Mouse (Mus musculus) NIH3T3 (cell line): ENCODE results near the gene Rec114.

Experiments
- DNase-seq: peaks from one replicate; pipeline ENCODE4 v3.0.0-alpha.2; 2012; ENCODE audit warnings: low read depth

The Rec114 gene

GRCm38 (mm10) chr9:58743702-58744248, at the start of gene Rec114:
Gene Rec114 (minus strand): TSS chr9:58743964.
- no peak for DNase-seq

GRCm38 (mm10) chr9:58789476-58789875, 45.7 kb upstream of the Rec114 start:
- DNase-seq: no peak

- no peak for DNase-seq
Observed at GRCm38 (mm10) chr9:58775363-58775762, 31.6 kb upstream of the Rec114 start.

- no peak for DNase-seq
Observed at GRCm38 (mm10) chr9:58774761-58775160, 31.0 kb upstream of the Rec114 start.

GRCm38 (mm10) chr9:58769943-58770342, 26.2 kb upstream of the Rec114 start:
- no peak for DNase-seq

- DNase-seq: no peak
Observed at GRCm38 (mm10) chr9:58766959-58767955, 23.5 kb upstream of the Rec114 start.

GRCm38 (mm10) chr9:58764354-58764753, 20.6 kb upstream of the Rec114 start:
- no peak for DNase-seq

GRCm38 (mm10) chr9:58763114-58763513, 19.4 kb upstream of the Rec114 start:
- DNase-seq: no peak

GRCm38 (mm10) chr9:58762086-58762485, 18.3 kb upstream of the Rec114 start:
- DNase-seq: no peak

GRCm38 (mm10) chr9:58758754-58759153, 15.0 kb upstream of the Rec114 start:
- DNase-seq: no peak

- DNase-seq: no peak
Observed at GRCm38 (mm10) chr9:58756371-58757132, 12.8 kb upstream of the Rec114 start.

- no peak for DNase-seq
Observed at GRCm38 (mm10) chr9:58753606-58754005, 9.8 kb upstream of the Rec114 start.

GRCm38 (mm10) chr9:58748142-58748541, 4.4 kb upstream of the Rec114 start:
- DNase-seq: no peak

- DNase-seq: no peak
Observed at GRCm38 (mm10) chr9:58747328-58747755, 3.6 kb upstream of the Rec114 start.

- DNase-seq: no peak
Observed at GRCm38 (mm10) chr9:58742692-58743091, 1.1 kb downstream of the Rec114 start.

GRCm38 (mm10) chr9:58741369-58741768, 2.4 kb downstream of the Rec114 start:
- DNase-seq: no peak

- DNase-seq: peak; percentile 10
Observed at GRCm38 (mm10) chr9:58739791-58740190, 4.0 kb downstream of the Rec114 start.

- no peak for DNase-seq
Observed at GRCm38 (mm10) chr9:58723165-58723564, 20.6 kb downstream of the Rec114 start.

GRCm38 (mm10) chr9:58722151-58722550, 21.6 kb downstream of the Rec114 start:
- DNase-seq: no peak

- no peak for DNase-seq
Observed at GRCm38 (mm10) chr9:58721021-58721420, 22.7 kb downstream of the Rec114 start.

- no peak for DNase-seq
Observed at GRCm38 (mm10) chr9:58720167-58720566, 23.6 kb downstream of the Rec114 start.

- DNase-seq: no peak
Observed at GRCm38 (mm10) chr9:58719471-58719870, 24.3 kb downstream of the Rec114 start.

- DNase-seq: no peak
Observed at GRCm38 (mm10) chr9:58718964-58719363, 24.8 kb downstream of the Rec114 start.
